Mouse (Mus musculus) granulocyte monocyte progenitor cell, adult 5-6 weeks (primary cell): ENCODE measurements around the gene Thy1. TPM values are rescaled to one million over a fixed set of nuclear protein-coding genes. Genes with fewer than 3 reads are reported as not detected.

ENCODE experiments used
- ATAC-seq: replicated peaks from 2 replicates; pipeline ENCODE4 v1.8.0; 2016; ENCODE audit warnings: mild to moderate bottlenecking, moderate TSS enrichment, inconsistent platforms; ENCODE audit not compliant: poor library complexity, severe bottlenecking
- total RNA-seq, 2 experiments: library from RNA; stranded (forward) in 1 of 2; stranded (reverse) in 1 of 2; fragments of 200-712, 200-1000 nt in 1 of 2; fragments of >200 nt in 1 of 2; fragmentation: Nextera tagmentation in 1 of 2; gene quantifications; 2 replicates each; pipeline ENCODE4 v1.2.3; 2014 to 2017

The Thy1 gene
- total RNA-seq, 2 experiments from 2014 or later, result not detected

DNA sequence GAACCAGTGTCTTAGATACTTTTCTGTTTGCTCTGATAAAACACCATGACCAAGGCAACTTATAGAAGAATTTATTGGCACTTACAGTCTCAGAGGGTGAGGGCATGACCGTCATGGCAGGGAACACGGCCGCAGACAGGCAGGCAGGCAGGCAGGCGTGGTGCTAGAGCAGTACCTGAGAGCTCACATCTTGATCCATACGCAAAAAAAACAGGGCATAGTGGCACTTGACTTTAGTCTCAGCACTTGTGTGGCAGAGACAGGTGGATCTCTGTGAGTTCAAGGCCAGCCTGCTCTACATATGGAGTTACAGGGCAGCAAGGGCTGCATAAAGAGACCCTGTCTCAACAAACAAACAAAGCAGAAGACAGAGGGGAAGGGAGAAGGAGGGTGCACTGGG lies 9.9 kb upstream of the Thy1 start:
- no peak for ATAC-seq

DNA sequence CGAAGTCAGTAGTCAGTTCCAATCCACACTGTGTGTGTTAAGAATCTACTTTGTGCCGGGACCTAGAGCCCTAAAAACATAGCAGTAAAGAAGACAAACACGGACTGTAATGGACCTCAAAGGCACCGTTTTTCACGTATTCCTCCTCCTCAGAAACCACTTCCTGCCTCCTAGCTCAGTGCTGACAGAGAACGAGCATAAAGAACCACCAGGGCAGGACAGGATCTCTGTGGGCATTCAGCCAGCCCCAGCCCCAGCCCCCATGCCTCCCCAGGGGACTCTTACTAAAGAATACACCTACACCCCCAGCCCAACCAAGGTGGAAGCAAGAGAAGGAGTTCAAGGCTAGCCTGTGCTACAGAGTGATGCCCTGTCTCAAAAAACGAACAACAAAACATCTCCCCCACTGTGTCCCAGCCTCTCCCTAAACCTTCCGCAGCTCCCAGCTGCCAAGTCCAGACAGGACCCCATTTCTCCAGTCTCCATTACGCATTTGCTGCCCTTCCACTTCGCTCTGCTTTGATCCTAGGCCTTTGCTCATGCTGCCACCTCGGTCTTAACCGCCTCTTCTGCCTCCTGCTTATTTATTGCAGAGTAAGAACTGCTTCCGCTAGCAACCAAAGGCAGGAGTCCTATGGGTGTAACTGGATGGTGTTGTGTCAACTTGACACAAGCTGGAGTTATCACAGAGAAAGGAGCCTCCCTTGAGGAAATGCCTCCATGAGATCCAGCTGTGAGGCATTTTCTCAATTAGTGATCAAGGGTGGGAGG lies 9.0 kb upstream of the Thy1 start:
- ATAC-seq, result no peak

DNA sequence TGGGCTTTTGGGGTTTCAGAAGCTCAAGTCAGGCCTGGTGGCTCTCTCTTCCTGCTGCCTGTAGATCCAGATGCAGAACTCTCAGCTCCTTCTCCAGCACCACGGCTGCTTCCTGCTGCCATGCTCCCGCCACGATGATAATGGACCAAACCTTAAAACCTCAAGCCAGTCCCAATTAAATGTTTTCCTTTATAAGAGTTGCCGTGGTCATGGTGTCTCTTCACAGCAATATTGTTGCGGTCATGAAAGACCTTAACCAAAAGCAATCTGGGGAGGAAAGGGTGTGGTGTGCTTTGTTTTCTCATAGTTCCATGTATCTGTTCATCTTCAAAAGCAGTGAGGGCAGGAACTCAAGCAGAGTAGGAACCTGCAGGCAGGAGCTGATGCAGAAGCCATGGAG lies 6.1 kb upstream of the Thy1 start:
- no peak for ATAC-seq

DNA sequence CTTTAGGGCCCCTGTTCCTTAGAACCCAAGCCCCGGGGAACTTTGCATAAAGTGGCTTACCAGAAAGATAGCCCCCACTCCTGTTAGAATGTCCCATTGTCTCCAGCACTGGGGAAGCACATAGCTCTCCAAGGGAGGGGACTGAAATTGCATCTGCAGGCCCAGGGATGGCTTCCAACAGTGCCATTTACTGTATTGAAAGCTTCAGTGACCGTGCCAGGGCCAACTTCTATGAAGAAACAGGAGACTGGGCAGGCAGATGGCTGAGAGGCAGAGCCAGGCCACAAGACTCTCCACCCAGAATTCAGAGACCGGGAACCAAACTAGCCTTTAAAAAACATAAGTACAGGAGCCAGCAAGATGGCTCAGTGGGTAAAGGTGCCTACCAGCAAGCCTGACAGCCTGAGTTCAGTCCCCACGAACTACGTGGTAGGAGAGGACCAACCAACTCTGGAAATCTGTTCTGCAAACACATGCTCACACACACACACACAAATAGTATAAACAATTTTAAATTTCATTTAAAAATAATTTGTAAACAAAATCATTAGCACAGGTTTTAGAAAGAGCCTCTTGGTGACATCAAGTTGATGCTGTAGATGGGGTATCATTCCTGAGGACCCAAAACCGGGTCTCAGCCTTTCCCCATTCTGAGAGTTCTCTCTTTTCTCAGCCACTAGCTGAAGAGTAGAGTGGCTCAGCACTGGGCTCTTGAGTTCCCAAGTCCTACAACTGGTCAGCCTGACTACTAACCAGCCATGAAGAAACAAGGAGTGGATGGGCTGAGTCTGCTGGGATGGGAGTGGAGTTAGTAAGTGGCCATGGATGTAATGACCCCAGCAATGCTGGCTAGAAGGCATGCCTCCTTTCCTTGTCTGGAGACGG lies 1.4 kb upstream of the Thy1 start:
- no peak for ATAC-seq

DNA sequence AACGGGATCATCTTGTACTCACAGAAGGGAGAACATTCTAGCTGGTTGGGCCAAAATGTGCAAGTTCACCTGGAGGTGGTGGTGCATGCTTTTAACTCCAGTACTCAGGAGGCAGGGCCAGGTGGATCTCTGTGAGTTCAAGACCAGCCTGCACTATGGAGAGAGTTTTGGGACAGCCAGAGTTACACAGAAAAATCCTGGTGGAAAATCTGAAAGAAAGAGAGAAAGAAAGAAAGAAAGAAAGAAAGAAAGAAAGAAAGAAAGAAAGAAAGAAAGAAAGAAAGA lies 846 bp upstream of the Thy1 start:
- no peak for ATAC-seq

DNA sequence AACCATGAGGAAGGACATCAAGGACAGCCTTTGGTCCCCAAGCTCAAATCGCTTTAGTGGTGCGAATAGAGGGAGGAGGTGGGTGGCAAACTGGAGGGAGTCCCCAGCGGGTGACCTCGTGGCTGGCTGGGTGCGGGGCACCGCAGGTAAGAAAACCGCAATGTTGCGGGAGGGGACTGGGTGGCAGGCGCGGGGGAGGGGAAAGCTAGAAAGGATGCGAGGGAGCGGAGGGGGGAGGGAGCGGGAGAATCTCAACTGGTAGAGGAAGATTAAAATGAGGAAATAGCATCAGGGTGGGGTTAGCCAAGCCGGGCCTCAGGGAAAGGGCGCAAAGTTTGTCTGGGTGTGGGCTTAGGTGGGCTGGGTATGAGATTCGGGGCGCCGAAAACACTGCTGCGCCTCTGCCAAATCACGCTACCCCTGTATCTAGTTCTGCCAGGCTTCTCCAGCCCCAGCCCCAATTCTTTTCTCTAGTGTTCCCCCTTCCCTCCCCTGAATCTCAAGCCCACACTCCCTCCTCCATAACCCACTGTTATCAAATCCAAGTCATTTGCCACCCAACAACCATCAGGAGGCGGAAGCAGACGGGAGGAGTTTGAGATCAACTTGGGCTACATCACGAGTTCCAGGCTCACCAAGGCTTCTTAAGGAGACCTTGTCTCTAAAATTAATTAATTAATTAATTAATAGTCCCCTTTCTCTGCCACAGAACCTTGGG lies 683 bp downstream of the Thy1 start:
- ATAC-seq, result peak; percentile 62

DNA sequence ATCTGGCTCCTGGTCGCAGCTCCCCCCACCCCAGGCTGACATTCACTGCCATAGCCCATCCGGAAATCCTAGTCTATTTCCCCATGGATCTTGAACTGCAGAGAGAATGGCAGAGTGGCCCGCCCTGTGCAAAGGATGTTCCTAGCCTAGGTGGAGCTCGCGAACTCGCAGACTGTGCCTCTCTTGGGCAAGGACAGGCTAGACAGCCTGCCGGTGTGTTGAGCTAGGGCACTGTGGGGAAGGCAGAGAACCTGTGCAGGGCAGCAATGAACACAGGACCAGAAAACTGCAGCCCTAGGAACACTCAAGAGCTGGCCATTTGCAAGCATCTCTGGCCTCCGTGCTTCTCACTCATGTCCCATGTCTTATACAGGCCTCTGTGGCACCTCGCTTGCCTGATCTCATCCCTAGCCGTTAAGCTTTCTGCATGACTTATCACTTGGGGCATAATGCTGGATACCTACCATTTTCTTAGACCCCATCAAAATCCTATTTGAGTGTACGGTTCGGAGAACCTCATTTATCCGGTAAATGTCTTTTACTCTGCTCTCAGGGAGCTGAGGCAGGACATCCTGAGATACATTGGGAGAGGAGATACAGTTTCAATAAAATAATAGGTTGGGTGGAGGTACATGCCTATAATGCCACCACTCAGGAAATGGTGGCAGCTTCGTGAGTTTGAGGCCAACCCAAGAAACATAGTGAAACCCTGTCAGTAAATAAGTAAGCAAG lies 1.4 kb downstream of the Thy1 start:
- ATAC-seq, result no peak

DNA sequence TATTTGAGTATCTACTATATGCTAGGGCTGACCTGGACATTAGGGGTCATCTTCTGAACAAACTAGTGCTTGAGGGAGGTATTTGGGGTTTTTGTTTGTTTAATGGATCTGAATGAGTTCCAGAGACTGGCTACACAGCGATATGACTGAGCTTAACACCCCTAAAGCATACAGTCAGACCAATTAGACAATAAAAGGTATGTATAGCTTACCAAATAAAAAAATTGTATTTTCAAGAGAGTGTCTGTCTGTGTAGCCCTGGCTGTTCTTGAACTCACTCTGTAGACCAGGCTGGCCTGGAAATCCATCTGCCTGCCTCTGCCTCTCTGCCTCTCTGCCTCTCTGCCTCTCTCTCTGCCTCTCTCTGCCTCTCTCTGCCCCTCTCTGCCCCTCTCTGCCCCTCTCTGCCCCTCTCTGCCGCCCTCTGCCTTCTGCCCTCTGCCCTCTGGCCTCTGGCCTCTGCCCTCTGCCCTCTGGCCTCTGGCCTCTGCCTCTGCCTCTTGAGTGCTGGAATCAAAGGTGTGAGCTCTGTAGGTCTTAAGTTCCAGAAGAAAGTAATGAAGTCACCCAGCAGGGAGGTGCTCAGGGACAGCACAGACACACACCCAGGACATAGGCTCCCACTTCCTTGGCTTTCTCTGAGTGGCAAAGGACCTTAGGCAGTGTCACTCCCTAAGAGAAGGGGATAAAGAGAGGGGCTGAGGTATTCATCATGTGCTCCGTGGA lies 2.1 kb downstream of the Thy1 start:
- no peak for ATAC-seq

DNA sequence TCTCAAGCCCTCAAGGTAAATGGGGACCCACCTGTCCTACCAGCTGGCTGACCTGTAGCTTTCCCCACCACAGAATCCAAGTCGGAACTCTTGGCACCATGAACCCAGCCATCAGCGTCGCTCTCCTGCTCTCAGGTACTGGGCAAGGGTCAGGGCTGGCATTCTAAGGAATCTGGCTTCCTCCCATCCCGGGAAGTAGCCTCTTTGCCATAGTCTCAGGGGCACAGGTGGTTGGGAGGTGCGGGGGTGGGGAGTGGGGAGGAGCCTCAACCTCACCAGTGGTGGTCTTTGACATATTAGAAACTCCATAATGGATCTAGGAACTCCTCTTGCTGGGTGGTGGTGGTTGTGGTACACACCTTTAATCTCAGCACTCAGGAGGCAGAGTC lies 2.7 kb downstream of the Thy1 start:
- no peak for ATAC-seq

DNA sequence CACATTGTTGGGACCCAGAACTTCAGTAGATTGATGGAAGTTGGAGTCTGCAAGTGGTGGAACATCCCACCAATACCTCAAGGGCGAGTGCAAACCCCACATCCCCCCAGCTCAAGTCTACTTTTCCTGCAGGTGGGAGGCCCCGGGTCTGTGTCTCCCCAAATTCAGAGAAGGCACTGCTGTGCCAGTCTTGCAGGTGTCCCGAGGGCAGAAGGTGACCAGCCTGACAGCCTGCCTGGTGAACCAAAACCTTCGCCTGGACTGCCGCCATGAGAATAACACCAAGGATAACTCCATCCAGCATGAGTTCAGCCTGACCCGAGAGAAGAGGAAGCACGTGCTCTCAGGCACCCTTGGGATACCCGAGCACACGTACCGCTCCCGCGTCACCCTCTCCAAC lies 3.2 kb downstream of the Thy1 start:
- no peak for ATAC-seq

DNA sequence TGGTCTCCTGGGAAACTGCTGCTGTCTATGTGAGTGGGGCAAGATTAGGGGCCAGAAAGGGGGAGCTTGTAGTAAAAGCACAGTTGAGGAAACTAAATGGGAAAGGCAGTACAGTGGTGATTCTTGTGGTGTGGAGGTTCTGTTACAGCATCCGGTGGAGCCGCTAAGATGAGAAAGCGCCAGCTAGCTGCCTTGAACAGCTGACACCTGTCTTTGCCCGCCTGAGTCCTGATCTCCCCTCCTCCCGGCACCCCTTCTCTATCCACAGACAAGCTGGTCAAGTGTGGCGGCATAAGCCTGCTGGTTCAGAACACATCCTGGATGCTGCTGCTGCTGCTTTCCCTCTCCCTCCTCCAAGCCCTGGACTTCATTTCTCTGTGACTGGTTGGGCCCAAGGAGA lies 3.9 kb downstream of the Thy1 start:
- ATAC-seq, result peak; percentile 23; the same call in 1 of the 2 replicates

DNA sequence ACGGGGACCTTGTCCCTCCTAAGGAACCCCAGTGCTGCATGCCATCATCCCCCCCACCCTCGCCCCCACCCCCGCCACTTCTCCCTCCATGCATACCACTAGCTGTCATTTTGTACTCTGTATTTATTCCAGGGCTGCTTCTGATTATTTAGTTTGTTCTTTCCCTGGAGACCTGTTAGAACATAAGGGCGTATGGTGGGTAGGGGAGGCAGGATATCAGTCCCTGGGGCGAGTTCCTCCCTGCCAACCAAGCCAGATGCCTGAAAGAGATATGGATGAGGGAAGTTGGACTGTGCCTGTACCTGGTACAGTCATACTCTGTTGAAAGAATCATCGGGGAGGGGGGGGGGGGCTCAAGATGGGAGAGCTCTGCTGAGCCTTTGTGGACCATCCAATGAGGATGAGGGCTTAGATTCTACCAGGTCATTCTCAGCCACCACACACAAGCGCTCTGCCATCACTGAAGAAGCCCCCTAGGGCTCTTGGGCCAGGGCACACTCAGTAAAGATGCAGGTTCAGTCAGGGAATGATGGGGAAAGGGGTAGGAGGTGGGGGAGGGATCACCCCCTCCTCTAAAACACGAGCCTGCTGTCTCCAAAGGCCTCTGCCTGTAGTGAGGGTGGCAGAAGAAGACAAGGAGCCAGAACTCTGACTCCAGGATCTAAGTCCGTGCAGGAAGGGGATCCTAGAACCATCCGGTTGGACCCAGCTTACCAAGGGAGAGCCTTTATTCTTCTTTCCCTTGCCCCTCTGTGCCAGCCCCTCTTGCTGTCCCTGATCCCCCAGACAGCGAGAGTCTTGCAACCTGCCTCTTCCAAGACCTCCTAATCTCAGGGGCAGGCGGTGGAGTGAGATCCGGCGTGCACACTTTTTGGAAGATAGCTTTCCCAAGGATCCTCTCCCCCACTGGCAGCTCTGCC lies 4.6 kb downstream of the Thy1 start:
- no peak for ATAC-seq

DNA sequence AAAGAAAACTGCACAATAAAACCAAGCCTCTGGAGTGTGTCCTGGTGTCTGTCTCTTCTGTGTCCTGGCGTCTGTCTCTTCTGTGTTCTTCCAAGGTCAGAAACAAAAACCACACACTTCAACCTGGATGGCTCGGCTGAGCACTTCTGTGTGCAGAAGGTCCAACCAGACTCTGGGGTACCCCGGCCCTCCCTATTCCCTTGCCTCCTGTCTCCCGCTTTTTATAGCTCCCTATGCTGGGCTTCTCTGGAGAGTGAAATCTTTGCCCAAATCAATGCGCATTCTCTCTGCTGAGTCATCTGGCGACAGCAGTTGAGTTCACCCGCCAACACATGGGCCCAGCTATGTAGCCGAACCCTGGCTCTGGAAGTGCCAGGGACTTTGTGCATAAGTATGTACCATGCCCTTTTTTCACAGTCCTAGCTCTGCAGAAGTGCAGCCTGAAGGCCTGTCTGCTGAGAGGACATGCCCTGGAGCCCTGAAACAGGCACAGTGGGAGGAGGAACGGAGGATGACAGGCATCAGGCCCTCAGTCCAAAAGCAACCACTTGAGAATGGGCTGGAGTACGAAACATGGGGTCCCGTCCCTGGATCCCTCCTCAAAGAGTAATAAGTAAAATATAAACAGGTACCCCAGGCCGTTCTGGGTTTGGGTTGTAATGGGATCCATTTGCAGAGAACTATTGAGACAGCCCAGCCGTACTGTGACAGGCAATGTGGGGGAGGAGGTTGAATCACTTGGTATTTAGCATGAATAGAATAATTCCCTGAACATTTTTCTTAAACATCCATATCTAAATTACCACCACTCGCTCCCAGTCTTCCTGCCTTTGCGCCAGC lies 5.6 kb downstream of the Thy1 start:
- ATAC-seq, result no peak

DNA sequence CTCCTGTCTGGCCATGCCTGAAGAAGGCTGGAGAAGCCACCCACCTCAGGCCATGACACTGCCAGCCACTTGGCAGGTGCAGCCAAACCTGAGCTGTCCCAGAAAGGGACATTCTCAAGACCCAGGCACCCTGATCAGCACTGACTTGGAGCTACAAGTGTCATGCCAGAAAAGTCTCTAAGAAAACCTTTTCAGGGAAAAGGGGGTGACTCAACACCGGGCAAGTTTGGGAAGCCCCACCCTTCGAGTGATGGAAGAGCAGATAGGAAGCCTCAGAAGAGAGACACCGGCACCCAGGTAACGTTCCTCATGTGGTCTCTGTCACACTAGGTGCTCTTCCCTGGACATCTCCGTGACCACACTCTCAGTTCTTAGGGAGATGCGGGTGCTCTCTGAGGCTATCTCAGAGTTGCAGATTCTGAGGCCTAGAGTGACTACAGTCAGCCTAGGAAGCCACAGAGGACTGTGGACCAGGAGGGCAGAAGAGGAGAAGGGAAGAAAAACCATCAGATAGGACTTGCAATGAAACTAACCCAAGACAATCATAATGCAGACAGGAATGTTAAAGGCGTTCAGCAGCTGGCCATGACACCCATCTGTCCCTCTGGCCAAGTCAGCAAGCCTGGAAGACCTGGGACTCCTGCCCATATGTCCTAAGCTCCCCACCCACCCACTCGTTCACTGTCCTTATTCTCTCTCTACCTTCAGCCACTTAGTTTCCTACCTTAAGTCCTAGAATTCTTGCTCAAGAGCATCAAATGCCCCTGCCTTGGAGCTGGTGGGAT lies 6.4 kb downstream of the Thy1 start:
- ATAC-seq, result no peak

DNA sequence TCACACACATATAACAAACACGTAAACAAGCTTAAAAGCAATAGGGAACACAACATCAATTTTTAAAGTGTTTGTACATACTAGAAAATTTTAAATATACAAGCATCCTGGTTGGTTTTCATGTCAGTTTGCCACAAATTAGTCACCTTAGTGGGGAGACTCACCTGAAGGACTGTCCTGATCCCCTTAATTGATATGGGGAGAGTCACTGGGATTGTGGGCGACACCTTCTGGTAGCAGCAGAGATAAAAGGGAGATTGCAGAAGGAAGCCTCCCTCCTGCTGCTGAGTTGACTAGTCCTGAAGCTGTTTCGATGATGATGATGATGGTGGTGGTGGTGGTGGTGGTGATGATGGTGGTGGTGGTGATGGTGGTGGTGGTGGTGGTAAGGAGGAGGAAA lies 9.7 kb downstream of the Thy1 start:
- ATAC-seq, result no peak

DNA sequence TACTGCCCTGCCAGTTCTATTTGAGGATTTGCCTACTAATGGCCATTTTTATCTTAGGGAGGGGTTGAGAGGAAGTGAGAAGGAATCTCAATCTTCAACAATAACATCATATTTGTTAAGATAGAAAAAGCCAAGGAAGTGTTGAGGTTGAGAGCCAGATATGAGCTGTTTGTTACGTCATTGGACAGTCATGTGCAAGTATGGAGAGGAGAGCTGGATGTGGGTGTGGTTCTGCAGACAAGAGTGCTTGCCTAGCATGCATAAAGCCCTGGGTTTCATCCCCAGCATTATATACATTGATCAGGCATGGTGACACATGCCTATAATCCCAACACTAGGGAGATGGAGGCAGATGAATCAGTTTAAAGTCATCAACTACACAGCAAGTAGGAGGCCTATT lies 10.8 kb downstream of the Thy1 start:
- 0 out of 2 replicates have a peak, but pooled peaks have one; percentile 22 for ATAC-seq

DNA sequence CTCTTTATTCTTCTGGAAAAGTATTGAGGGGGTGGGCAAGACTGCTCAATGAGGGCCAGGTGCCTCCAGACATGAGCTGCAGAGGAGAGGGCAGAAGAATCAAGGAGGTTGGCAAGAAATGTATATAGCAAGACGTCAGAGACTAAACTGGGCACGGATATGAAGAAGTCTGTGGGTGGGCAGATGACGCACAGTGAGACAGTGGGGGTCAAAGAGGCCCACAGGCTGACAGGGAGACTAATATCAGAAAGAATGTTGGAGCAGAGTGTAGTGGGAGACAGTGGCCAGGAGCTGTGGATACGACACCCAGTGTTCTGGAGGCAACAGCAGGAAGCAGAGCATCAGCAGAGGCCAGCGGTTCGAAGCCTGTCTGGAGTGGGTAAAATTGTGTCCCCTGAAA lies 15.4 kb downstream of the Thy1 start:
- no peak for ATAC-seq
